Mouse (Mus musculus) MEL (cell line): ENCODE measurements around the gene Irf4. TPM values are rescaled to one million over a fixed set of nuclear protein-coding genes. Genes with fewer than 3 reads are reported as not detected.

Experiments
- DNase-seq: peaks from one replicate; pipeline ENCODE4 v3.0.0; 2011; ENCODE audit warnings: low read depth, low spot score
- H3K27ac ChIP-seq: 2 replicates; pipeline ENCODE4 v1.5.1; 2012; ENCODE audit warnings: low read depth, mild to moderate bottlenecking, control low read depth, low read length, moderate library complexity; ENCODE audit not compliant: control insufficient read depth
- H3K27me3 ChIP-seq, 2 experiments: fragments of 150-350 bp in 1 of 2; sonication (generic) in 1 of 2; 2 replicates each; pipeline ENCODE4 v1.6.1; 2012; ENCODE audit warnings: low read length in 2 of 2, mild to moderate bottlenecking in 2 of 2, improper control_type of control experiment in 1 of 2, moderate library complexity in 1 of 2; ENCODE audit not compliant: insufficient read depth in 2 of 2, control insufficient read depth in 1 of 2
- H3K36me3 ChIP-seq, 2 experiments: 2 replicates each; pipeline ENCODE4 v1.6.1; 2012 to 2014; ENCODE audit warnings: low read length in 2 of 2, improper control_type of control experiment in 1 of 2, inconsistent platforms in 1 of 2, mild to moderate bottlenecking in 1 of 2; ENCODE audit not compliant: insufficient read depth in 2 of 2, control insufficient read depth in 1 of 2
- H3K4me1 ChIP-seq, 2 experiments: fragments of 150-350 bp in 1 of 2; sonication (generic) in 1 of 2; 2 replicates each; pipeline ENCODE4 v1.6.1; 2012; ENCODE audit warnings: low read length in 2 of 2, improper control_type of control experiment in 1 of 2, mild to moderate bottlenecking in 1 of 2; ENCODE audit not compliant: insufficient read depth in 2 of 2, control insufficient read depth in 1 of 2
- H3K4me3 ChIP-seq, 2 experiments: fragments of 150-350 bp in 1 of 2; sonication (generic) in 1 of 2; 2 replicates each; pipeline ENCODE4 v1.5.1; 2012; ENCODE audit warnings: low read depth in 2 of 2, low read length in 2 of 2, mild to moderate bottlenecking in 2 of 2, moderate library complexity in 2 of 2, control low read depth in 1 of 2, improper control_type of control experiment in 1 of 2; ENCODE audit not compliant: control insufficient read depth in 1 of 2, insufficient read depth in 1 of 2
- H3K79me2 ChIP-seq: 2 replicates; pipeline ENCODE4 v1.6.1; 2012; ENCODE audit warnings: mild to moderate bottlenecking, low read length, moderate library complexity; ENCODE audit not compliant: control insufficient read depth, poor library complexity, insufficient read depth
- H3K9ac ChIP-seq: 2 replicates; pipeline ENCODE4 v1.6.1; 2012; ENCODE audit warnings: low read depth, mild to moderate bottlenecking, control low read depth, low read length, moderate library complexity; ENCODE audit not compliant: control insufficient read depth, poor library complexity, severe bottlenecking
- H3K9me3 ChIP-seq: fragments of 150-350 bp; sonication (generic); replicated peaks from 2 replicates; pipeline ENCODE4 v1.6.1; 2012; ENCODE audit warnings: mild to moderate bottlenecking, low read length, improper control_type of control experiment, moderate library complexity; ENCODE audit not compliant: insufficient read depth
- CTCF ChIP-seq, 3 experiments: IDR thresholded peaks in 2 of 3; conservative IDR thresholded peaks in 1 of 3; 2 replicates each; pipeline ENCODE4 v1.5.1; 2011 to 2012; ENCODE audit warnings: low read length in 3 of 3, low read depth in 2 of 3, mild to moderate bottlenecking in 2 of 3, improper control_type of control experiment in 1 of 3, inconsistent platforms in 1 of 3, mixed read lengths in 1 of 3, moderate library complexity in 1 of 3; ENCODE audit not compliant: control insufficient read depth in 1 of 3, insufficient read depth in 1 of 3, poor library complexity in 1 of 3, severe bottlenecking in 1 of 3
- ELF1 ChIP-seq: IDR thresholded peaks from 2 replicates; pipeline ENCODE4 v1.6.1; 2014; ENCODE audit warnings: low read depth, mild to moderate bottlenecking, inconsistent platforms, low read length, improper control_type of control experiment, moderate library complexity
- KAT2A ChIP-seq: conservative IDR thresholded peaks from 2 replicates; pipeline ENCODE4 v1.6.1; 2012; ENCODE audit warnings: low read depth, low read length, improper control_type of control experiment, inconsistent platforms
- MYB ChIP-seq: IDR thresholded peaks from 2 replicates; pipeline ENCODE4 v1.6.1; 2011; ENCODE audit warnings: mild to moderate bottlenecking, low read depth, low read length, improper control_type of control experiment
- TBP ChIP-seq: IDR thresholded peaks from 2 replicates; pipeline ENCODE4 v1.8.0; 2011; ENCODE audit warnings: low read depth, low read length, improper control_type of control experiment
- TCF12 ChIP-seq: IDR thresholded peaks from 2 replicates; pipeline ENCODE4 v1.6.1; 2014; ENCODE audit warnings: low read depth, mild to moderate bottlenecking, inconsistent platforms, low read length, improper control_type of control experiment, moderate library complexity
- USF2 ChIP-seq, 2 experiments: IDR thresholded peaks; 2 replicates each; pipeline ENCODE4 v1.6.1; 2011 to 2012; ENCODE audit warnings: improper control_type of control experiment in 2 of 2, low read length in 2 of 2, borderline replicate concordance in 1 of 2, inconsistent platforms in 1 of 2, low read depth in 1 of 2, mild to moderate bottlenecking in 1 of 2; ENCODE audit not compliant: insufficient read depth in 1 of 2
- polyA plus RNA-seq, 2 experiments: library from polyadenylated mRNA; stranded (reverse) in 1 of 2; unstranded in 1 of 2; fragments of >175 nt in 1 of 2; fragments of >200 nt in 1 of 2; gene quantifications; 2 replicates each; pipeline versions ENCODE4 v1.2.1 to v1.2.4; 2012; ENCODE audit warnings: low replicate concordance in 2 of 2, low read depth in 1 of 2; ENCODE audit not compliant: insufficient read length in 2 of 2, insufficient read depth in 1 of 2, missing spikeins in 1 of 2
- total RNA-seq: library from RNA; depleted of rRNA; stranded (reverse); fragments of 300-350 nt; gene quantifications from 2 replicates; pipeline ENCODE4 v1.2.3, GENCODE M21; 2012

Gene Irf4
- total and polyA plus RNA-seq, 3 experiments = not detected

GRCm38 (mm10) chr13:30732709-30733445, 16.1 kb upstream of the Irf4 start:
- DNase-seq = no peak
- Histone ChIP-seq H3K4me1 (no peaks in the 10 kb centered on the region), H3K27ac (no peak overlapping the region), H3K79me2 (no peaks in the 10 kb centered on the region), H3K36me3 (no peaks in the 10 kb centered on the region), H3K4me3 (no peak overlapping the region), H3K27me3 (no peaks in the 10 kb centered on the region), H3K9ac (no peak overlapping the region), H3K9me3 (no peaks in the 10 kb centered on the region)
- TF ChIP-seq USF2 (IDR thresholded peaks at IDR 0.05; ENCODE audit: borderline replicate concordance in 1 of 2, insufficient read depth in 1 of 2, low read depth in 1 of 2, low read length in 2 of 2) (no peak), TBP (no peak), CTCF (IDR thresholded peaks at IDR 0.05 in 2 of 3, conservative IDR thresholded peaks at IDR 0.05 in 1 of 3; ENCODE audit: control insufficient read depth in 1 of 3, insufficient read depth in 1 of 3, low read depth in 2 of 3, low read length in 3 of 3, poor library complexity in 1 of 3, severe bottlenecking in 1 of 3) (no peak)

GRCm38 (mm10) chr13:30736721-30737120, 12.3 kb upstream of the Irf4 start:
- no peaks in the 10 kb centered on the region for H3K79me2 ChIP-seq
- DNase-seq = no peak
- TF ChIP-seq TCF12 (no peak), MYB (no peak)
- TF ChIP-seq, all 39 proteins: peak for 0
- Histone ChIP-seq H3K9me3 (no peaks in the 10 kb centered on the region), H3K4me3 (no peak overlapping the region), H3K27me3 (no peaks in the 10 kb centered on the region), H3K4me1 (no peaks in the 10 kb centered on the region), H3K9ac (no peak overlapping the region), H3K27ac (no peak overlapping the region), H3K36me3 (no peaks in the 10 kb centered on the region)

GRCm38 (mm10) chr13:30737257-30737656, 11.8 kb upstream of the Irf4 start:
- no peak for DNase-seq
- Histone ChIP-seq H3K9ac (no peak overlapping the region), H3K27ac (no peak overlapping the region), H3K36me3 (no peaks in the 10 kb centered on the region), H3K9me3 (no peaks in the 10 kb centered on the region), H3K79me2 (no peaks in the 10 kb centered on the region), H3K4me1 (no peaks in the 10 kb centered on the region), H3K4me3 (no peak overlapping the region), H3K27me3 (no peaks in the 10 kb centered on the region)
- TF ChIP-seq KAT2A = no peak
- TF ChIP-seq ELF1 = no peak
- no peak for TF ChIP-seq TBP
- TF ChIP-seq MYB = no peak
